Mouse (Mus musculus) lung, postnatal 0 days (tissue): Measurements from ENCODE around the gene Zfp688.
"Not testable (repeated sequence)": the region's sequence is repeated elsewhere in the genome, so short reads cannot be mapped to it uniquely, and the experiment has no call there.

Source experiments
- CTCF ChIP-seq: IDR thresholded peaks from 2 replicates; pipeline ENCODE4 v1.5.1; 2016; ENCODE audit warnings: antibody characterized with exemption, mild to moderate bottlenecking
- EP300 ChIP-seq: IDR thresholded peaks from 2 replicates; pipeline ENCODE4 v1.6.1; 2016; ENCODE audit warnings: antibody characterized with exemption, mild to moderate bottlenecking, control low read depth

DNA sequence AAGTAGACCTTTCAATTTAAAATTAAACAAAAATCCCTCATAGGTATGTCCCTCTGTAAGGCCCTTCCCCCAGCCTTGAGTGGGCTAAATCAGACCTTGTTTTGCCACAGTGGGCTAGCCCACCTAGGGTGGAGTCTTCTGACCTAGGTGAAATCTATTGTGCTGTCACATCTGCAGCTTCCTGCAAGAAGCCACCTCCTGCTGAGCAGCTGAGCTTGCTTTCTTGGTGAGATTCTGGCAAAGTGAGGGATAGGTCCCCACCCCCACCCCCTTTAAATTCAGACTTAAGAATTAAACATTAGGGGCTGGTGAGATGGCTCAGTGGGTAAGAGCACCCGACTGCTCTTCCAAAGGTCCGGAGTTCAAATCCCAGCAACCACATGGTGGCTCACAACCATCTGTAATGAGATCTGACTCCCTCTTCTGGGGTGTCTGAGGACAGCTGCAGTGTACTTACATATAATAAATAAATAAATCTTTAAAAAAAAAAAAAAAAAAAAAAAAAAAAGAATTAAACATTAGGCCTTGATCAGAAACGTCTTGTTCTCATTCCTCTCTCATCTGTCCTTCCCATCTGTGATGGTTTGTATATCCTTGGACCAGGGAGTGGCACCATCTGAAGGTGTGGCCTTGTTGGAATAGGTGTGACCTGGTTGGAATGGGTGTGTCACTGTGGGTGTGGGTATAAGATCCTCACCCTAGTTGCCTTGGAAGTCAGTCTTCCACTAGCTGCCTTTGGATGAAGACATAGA, 36.7 kb upstream of the Zfp688 start:
- TF ChIP-seq CTCF, EP300: not testable (repeated sequence)
